Mouse (Mus musculus): ENCODE measurements around the gene Zfp688.
"Not testable (repeated sequence)": the region's sequence is repeated elsewhere in the genome, so short reads cannot be mapped to it uniquely, and the experiment has no call there.

Zfp688 gene

DNA sequence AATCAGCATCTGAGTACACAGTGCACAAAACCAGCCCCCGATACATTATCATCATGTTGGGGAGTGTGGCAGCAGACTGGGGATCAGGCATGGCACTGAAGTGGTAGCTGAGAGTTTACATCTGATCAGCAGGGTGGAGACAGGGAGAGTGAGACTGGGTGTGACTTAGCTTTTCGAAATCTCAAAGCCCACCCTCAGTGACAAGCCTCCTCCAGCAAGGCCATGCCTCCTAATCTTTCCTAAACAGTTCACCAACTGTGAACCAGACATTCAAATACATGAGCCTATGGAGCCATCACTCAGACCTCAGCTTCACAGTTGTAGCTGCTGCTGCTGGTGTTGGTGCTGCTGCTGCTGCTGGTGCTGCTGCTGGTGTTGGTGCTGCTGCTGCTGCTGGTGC, 10.4 kb downstream of the Zfp688 start:
- in situ Hi-C loops (cut with MboI, MseI), result no loop called here

DNA sequence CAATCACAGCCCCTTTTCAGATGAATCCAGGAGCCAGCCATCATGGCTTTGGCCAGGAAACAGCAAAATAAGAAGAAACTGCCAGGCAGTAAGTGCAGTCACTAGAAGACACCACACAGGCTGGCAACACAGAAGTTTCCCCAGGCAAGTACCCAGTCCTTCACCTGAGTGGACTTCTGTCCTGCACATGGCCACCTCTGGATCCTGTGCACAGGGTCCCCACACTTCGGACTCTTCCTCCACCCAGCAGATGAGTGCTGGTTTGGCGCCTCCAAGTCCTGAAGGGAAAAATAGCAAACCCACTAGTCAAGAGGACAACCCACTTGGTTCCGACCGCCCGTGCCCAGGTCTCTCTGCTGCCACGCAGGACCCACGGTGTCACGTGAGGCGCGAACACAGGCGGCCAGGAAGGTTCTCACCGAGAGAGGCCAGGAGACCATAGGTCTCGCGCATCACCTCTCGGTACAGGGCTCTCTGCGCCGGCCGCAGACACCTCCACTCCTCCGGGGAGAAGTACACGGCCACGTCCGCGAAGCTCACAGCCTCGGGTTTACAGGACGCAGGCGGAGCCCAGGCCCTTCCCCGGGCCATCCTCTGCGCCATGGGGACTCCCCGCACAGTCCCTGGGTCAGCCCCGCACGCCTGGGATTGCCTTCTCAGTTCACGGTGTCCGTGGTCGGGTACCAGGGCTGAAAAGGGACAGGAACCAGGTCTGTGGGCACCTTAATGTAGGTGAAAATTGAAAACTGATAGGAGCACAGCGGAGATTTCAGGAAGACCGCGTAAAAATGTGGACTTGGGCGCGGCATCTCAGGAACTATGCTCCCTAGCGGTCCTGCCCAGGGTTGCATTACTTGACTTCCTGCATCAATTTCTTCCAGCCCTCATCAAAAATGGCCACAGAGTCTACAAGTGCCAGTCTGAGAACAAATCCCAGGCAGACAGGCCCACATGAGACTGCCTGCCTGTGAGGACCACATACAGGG, 15.6 kb downstream of the Zfp688 start, which contains the start of gene Zfp764:
Gene Zfp764 (minus strand): TSS at position 821 of the 986 bp plus-strand sequence.
- in situ Hi-C loops (cut with MboI, MseI), result not testable (repeated sequence)

DNA sequence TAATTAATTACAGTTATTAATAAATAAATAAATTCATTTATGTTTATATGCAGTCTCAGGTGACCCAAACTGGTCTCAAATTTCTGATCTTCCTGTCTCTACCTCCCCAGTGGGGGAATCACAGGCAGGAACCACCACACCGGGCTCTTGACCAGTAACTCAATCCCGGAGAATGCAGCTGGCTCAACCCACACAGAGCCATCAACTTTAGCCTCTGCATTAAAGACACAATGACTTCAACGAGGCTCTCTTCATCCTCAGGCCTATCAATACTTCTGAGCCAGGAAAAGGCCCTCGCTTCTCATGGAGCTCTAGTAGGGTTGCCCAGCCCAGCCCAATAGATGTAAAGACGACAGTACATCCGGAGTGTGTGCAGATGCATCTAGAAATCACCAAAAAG, 17.8 kb downstream of the Zfp688 start:
- in situ Hi-C loops (cut with MboI, MseI), result loop anchor here in 1 of 2 experiments (5.0 kb wide), 1 partner anchor 37 kb away; no protein-coding TSS in a partner anchor

DNA sequence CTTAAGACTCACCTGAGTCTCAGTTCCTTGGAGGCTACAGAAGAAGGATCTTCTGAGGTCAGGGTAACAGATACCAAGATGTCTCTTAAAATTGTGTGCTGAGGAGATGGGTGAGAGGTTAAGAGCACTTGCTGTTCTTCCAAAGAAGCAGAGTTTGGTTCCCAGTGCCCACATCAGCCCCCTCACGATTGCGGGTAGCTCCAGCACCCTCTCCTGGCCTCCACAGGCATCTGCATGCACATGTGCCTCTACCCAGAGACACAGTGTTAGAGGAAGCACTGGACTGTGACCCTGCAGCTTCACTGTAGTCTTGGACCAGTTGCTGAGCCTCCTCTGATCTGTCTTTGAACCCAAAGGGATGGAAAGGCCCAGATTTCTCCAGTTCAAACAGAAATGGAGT, 18.9 kb downstream of the Zfp688 start:
- in situ Hi-C loops (cut with MboI, MseI), result loop anchor here in 1 of 2 experiments (5.0 kb wide), 1 partner anchor 36 kb away; no protein-coding TSS in a partner anchor

DNA sequence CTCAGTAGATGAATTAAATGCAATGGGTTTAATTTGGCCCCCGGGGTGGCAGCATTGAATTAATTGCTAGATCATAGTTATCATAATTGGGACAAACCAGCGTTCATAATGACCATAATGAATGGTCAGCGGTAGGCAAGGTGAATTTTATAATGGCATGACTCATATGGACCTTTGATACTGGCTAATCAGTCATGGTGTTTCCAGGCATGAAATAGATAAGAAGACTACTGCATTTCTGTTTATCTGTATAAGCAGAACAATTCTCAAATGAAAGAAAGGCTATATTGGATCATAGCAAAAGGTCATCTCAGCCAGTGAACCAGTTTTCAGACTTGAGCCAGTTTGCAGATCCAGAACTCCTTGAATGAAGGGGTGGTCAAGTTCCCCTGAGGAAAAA, 21.5 kb downstream of the Zfp688 start:
- in situ Hi-C loops (cut with MboI, MseI), result loop anchor here in 1 of 2 experiments (5.0 kb wide), 1 partner anchor 33 kb away; no protein-coding TSS in a partner anchor

DNA sequence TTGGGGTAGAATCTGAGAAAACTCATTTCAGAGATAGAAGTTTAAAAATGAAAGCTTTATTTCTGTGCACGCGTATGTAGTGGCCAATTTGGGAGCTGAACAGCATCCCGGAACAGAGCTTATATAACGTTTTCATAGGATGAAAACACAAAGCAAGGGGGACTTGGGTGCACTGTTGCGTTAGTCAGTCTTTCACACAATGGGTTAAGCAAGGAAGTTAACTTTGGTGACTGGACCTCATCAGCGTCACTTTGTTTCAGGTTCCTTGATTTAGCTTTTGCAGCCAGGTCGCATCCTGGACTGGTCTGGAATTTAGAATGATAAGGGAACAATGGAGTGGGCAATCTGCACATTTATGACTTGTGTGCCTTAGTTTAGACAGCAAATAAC, 27.9 kb downstream of the Zfp688 start:
- in situ Hi-C loops (cut with MboI, MseI), result no loop called here

DNA sequence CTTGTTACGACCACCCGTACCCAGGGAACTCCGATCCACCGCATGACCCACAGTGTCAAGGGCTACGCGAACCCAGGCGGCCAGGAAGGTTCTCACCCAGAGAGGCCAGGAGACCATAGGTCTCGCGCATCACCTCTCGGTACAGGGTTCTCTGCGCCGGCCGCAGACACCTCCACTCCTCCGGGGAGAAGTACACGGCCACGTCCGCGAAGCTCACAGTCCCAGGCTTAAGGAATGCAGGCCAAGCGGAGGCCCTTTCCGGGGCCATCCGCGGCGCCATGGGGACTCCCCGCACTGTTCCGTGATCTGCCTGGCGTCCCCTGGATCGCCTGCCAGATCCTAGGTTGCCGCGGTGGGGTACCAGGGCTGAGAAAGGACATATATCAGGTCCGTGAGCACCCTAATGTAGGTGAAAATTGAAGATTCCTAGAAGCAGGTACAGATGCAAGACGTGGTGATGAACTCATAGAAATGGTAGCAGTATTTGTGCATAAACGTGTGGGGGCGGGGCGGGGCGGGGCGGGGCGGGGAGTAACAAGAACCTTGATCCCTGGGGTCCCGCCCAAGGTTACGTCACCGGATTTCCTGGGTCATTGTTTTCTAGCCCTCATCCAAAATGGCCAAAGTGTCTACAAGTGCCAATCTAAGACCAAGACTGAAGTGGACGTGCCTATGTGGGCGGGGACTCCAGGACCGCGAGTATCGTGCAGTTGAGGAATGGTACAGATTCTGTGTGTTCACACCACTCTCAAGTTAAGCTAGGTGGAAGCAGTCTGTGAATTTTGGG, 28.5 kb downstream of the Zfp688 start, which contains the start of gene E430018J23Rik:
Gene E430018J23Rik (minus strand): TSS at position 473 of the 787 bp plus-strand sequence.
- in situ Hi-C loops (cut with MboI, MseI), result no loop called here

DNA sequence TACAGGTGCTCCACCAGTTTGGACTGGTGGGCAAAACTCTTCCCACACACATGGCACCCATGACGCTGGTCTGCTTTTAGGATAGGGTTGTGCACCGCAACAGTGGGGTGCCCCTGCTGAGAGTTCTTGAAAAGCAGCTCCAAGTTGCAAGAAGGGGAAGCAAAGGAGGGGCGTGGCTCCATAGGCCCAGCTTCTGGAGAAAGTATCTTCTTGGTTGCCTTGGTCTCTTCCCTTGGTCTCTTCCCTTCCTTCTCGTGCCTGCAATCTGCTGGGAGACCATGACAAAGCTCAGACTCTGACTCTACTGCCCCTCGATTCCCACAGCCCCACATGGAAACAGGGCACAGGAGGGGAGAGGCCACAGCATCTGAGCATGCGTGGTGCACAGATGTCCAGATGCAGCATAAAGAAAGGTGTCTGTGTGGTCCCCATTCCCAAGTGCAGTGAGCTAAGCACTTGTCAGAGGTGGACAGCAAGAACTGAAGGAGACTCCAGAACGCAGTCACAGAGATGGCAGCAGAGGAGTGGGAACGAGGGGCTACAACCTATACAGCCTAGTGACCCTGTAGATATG, 29.5 kb downstream of the Zfp688 start:
- in situ Hi-C loops (cut with MboI, MseI), result no loop called here

DNA sequence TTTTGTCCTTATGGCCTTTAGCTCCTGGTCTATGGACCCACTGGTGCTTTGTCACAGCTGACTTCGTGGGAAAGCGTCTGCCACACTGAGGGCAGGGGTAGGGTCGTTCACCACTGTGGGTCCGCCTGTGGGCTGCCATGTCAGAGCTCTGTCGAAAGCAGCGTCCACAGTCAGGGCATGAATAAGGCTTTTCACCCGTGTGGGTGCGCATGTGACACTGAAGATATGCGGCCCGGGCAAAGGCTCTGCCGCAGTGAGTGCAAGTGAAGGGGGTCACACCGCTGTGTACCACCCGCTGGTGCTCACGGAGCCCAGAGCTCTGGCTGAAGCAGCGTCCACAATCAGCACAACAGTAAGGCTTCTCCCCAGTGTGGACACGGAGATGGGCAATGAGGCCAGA, 30.3 kb downstream of the Zfp688 start:
- in situ Hi-C loops (cut with MboI, MseI), result no loop called here

DNA sequence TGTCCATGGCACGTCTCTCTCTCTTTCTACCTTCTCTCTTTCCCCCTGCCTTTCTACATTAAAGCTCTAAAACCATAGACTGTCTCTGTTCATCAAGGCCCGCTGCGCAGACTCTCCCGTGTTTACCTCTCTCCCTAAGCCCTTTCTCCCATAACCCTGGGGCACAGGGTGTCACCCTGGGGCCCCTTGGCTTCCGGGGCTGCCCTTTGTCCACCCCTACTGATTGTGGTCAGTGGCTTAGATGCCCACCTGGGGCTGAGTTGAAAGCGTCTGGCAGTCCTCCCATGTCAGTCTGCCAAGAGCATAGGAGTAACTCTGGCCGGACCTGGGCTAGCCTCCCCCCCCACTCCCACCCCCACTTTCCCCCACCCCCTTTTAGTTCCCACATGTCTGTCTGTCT, 31.6 kb downstream of the Zfp688 start:
- in situ Hi-C loops (cut with MboI, MseI), result no loop called here

DNA sequence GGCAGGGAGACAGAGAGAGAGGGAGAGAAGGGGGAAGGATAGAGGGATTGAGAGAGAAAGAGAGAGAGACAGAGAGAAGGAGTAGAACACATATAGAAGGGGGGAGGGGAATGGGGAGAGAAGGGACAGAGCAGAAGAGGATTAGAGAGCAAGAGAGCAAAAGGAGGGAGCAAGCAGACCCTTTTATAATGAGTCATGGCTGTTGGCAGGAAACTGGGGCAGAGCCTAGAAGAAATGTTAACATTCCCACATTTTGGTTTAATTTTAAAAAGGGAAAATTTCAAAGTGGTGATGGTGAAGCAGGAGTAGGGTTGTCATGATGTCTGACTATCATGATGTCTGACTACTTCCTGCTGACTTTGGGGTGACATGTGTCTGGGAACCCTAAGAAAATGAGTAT, 33.7 kb downstream of the Zfp688 start:
- in situ Hi-C loops (cut with MboI, MseI), result not testable (repeated sequence)

DNA sequence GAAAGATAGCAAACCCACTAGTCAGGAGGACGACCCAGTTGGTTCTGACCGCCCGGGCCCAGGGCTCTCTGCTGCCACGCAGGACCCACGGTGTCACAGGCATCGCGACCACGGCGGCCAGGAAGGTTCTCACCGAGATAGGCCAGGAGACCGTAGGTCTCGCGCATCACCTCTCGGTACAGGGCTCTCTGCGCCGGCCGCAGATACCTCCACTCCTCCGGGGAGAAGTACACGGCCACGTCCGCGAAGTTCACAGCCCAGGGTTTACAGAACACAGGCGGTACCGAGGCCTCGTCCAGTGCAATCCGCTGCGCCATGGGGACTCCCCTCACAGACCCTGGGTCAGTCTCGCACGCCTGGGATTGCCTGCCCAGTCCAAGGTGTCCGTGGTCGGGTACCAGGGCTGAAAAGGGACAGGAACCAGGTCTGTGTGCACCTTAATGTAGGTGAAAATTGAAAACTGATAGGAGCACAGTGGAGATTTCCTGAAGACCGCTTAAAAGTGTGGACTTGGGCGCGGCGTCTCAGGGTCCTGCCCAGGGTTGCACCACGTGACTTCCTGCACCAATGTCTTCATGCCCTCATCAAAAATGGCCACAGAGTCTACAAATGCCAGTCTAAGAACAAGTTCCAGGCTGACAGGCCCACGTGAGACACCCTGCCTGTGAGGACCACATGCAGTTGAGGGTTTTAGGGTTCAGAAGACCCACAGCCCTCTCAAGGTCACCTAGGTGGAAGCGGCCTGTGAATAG, 35.1 kb downstream of the Zfp688 start, which contains the start of gene 9130019O22Rik:
Gene 9130019O22Rik (minus strand): TSS at position 526 of the 752 bp plus-strand sequence.
- in situ Hi-C loops (cut with MboI, MseI), result no loop called here

DNA sequence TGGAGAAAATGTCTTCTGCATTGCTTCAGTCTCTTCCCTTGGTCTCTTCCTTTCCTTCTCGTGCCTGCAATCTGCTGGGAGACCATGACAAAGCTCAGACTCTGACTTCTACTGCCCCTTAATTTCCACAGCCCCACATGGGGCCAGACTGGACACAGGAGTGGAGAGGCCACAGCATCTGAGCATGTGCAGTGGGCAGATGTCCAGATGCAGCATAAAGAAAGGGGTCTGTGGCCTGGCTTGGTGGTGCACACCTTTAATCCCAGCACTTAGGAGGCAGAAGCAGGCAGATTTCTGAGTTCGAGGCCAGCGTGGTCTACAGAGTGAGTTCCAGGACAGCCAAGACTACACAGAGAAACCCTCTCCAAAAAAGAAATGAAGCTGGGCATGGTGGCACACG, 36.3 kb downstream of the Zfp688 start:
- in situ Hi-C loops (cut with MboI, MseI), result not testable (repeated sequence)

DNA sequence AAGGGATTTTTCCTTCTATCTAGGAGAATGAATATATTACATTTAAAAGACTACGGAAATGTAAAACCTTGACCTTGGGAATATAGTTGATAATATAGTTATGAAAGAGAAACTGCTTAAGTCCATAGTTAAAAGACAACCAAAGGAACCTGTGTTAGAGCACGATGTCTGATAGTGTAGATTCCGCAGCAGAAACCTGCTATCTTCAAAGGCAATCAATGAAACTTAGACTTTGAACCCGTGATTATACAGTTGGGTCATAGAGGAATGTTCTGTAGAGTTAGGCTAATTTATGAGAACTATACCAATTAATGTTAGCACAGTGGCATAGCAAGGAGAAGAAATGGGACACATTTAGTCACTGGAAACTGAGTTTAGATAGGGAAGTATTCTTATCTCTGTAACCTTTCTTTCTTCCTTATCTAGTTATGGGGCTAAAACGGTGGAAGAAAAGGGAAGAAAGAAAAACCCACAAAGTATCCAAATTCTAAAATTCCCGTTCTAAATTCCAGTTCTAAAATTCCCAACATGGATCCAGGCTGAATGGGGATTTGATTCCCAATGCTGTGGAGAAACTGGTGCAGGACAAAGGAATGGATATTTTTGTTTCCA, 43.5 kb downstream of the Zfp688 start:
- in situ Hi-C loops (cut with MboI, MseI), result no loop called here

DNA sequence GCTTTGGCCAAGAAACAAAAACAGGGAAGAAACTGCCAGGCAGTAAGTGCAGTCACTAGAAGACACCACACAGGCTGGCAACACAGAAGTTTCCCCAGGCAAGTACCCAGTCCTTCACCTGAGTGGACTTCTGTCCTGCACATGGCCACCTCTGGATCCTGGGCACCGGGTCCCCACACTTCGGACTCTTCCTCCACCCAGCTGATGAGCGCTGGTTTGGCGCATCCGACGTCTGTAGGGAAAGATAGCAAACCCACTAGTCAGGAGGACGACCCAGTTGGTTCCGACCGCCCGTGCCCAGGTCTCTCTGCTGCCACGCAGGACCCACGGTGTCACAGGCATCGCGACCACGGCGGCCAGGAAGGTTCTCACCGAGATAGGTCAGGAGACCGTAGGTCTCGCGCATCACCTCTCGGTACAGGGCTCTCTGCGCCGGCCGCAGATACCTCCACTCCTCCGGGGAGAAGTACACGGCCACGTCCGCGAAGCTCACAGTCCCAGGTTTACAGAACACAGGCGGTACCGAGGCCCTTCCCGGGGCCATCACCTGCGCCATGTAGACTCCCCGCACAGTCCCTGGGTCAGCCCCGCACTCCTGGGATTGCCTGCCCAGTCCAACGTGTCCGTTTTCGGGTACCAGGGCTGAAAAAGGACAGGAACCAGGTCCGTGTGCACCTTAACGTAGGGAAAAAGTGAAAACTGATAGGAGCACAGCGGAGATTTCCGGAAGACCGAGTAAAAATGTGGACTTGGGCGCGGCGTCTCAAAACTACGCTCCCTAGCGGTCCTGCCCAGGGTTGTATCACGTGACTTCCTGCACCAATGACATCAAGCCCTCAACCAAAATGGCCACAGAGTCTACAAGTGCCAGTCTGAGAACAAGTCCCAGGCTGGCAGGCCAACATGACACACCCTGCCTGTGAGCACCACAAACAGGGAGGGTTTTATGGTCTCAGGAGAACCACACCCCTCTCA, 46.3 kb downstream of the Zfp688 start, which contains the start of gene Zfp747:
Gene Zfp747 (minus strand): TSS at position 780 of the 975 bp plus-strand sequence.
- in situ Hi-C loops (cut with MboI, MseI), result not testable (repeated sequence)

DNA sequence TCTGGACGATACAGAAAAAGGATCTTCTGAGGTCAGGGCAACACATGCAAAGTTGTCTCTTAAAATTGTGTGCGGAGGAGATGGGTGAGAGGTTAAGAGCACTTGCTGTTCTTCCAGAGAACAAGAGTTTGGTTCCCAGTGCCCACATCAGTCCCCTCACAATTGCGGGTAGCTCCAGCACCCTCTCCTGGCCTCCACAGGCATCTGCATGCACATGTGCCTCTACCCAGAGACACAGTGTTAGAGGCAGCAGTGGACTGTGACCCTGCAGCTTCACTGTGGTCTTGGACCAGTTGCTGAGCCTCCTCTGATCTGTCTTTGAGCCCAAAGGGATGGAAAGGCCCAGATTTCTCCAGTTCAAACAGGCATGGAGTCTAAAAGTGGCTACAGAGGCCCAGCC, 50.0 kb downstream of the Zfp688 start:
- in situ Hi-C loops (cut with MboI, MseI), result not testable (repeated sequence)

DNA sequence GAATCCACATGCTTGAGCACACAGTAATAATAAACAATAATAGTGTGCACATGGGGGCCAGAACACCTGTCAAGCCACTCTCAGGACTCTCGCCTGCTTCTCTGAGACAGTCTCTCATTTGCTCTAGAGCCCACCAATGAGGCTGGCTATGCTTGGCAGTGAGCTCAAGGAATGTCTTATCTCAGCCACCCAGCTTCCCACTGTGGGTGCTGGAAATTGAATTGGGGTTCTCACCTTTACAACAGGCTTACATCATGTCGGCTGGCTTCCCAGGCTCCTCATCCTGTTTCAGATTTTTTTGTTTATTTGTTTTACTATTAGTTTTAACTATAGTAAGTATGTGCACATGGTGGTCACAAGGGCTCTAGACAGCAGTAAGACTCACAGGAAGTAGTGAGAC, 50.7 kb downstream of the Zfp688 start:
- in situ Hi-C loops (cut with MboI, MseI), result no loop called here
